Mouse (Mus musculus) ES-E14 (cell line): ENCODE results near the gene Lrp4.

Source experiments
- CHD2 ChIP-seq: IDR thresholded peaks from 2 replicates; pipeline ENCODE4 v1.6.1; 2014; ENCODE audit warnings: mild to moderate bottlenecking, low read depth, low read length, inconsistent platforms
- HCFC1 ChIP-seq: IDR thresholded peaks from 2 replicates; pipeline ENCODE4 v1.6.1; 2012; ENCODE audit warnings: low read length, inconsistent platforms, borderline replicate concordance; ENCODE audit not compliant: insufficient read depth
- MAFK ChIP-seq: IDR thresholded peaks from 2 replicates; pipeline ENCODE4 v1.6.1; 2014; ENCODE audit warnings: mild to moderate bottlenecking, low read depth, low read length, inconsistent platforms; ENCODE audit not compliant: insufficient read depth
- ZNF384 ChIP-seq: IDR thresholded peaks from 2 replicates; pipeline ENCODE4 v1.6.1; 2012; ENCODE audit warnings: low read depth, low read length, inconsistent platforms

DNA sequence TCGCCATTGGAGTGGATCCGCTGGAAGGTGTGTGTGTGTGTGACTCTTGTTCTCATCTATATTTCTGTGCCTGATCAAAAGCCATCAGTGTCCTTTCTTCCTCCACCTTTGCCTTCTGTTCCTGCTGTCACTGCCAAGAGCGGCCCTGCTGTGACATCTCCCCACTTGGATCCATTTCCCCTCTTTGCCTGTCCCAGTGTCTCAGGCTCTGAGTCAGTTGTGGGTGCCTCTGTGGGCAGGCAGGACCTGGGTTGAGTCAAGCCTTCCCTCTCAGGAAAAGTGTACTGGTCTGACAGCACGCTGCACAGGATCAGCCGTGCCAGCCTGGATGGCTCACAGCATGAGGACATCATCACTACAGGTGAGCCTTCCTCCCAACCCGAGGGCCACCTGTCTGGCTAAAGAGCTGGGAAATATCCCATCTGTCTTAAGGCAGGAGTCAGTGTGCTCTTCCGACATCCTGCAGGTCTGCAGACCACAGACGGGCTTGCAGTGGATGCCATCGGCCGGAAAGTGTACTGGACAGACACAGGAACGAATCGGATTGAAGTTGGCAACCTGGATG, 34.8 kb downstream of the Lrp4 start:
- TF ChIP-seq MAFK (no peak), HCFC1 (no peak), ZNF384 (no peak), CHD2 (no peak)
